Mouse (Mus musculus) cerebellum, postnatal 25 days (tissue): Measurements from ENCODE around the gene Npas2.

Experiments used
- DNase-seq, 2 experiments: peaks; one replicate each; pipeline ENCODE4 v3.0.0; 2021; ENCODE audit warnings: mixed read lengths in 2 of 2

Npas2 gene

DNA sequence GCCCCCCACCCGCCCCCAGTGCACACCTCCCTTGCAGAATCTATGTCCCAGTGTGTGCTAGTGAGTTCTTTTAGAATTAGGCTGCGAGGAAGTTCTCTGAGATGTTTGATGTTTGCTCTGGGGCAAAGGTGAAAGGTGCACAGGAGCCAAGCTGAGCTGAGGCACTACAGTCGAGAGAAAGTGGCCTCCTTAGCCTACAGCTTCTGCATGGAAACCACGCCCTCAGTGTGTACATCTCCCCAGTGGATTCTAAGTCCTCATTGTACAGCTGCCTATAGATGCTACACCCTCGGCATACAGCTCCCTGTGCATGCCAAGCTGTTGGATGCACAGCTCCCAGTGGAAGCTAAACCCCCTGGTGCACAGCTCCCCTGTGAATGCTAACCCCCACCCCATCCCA lies 145.9 kb downstream of the Npas2 start:
- no peak for DNase-seq

DNA sequence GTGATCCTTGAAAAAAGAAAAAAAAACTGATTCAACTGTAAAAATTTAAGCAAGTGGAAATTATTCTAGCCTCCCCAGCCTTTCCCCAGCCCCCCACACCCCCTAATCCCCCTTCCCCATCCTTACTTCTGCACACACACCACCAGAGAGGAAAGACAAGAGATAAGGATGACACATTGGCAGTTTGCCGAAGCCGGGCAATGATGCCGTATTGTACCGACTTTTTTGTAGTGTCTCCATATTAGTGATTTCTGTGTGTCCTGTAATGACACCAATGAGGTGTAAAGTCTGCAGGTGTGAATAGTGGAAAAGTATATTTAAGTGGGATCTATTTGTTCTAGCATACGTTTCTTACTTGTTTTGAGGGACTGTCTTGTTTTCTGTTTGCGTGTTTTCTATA lies 146.6 kb downstream of the Npas2 start:
- no peak for DNase-seq

DNA sequence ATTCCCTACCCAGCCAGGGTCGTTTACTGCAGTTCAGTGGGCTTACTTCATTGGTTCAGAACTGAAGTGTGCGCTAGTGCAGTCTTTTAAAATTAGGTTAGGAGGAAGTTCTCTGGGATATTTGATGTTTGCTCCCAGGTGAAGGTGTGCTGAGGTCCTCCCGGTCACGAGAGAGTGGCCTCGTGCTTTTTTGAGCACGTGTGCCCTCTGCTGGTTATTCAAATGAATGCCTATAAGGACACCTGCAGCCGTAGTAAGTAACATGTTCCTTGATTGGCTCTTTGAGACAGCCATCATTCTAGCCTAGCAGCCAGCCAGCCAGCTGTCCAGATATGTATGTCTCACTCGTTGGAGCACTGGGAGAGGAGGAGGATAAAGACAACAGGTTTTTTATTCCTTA lies 147.1 kb downstream of the Npas2 start:
- peak; percentile 66 to 77 for DNase-seq

DNA sequence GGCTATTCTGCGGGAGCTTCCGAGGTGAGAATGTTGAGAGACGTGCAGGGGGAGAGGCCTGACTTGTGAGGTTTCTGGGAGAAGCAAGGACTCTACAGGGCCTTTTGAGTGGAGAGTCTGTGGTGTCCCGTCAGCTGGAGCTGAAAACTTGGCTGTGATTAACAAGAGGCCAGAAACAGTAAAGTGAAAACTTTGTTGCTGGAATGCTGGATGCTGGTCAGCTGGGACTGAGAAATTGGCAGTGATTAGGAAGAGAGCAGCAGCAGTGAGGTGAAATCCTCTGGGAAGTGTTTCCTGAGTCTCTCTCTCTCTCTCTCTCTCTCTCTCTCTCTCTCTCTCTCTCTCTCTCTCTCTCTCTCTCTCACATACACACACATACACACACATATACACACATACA lies 148.3 kb downstream of the Npas2 start:
- DNase-seq, result no peak

DNA sequence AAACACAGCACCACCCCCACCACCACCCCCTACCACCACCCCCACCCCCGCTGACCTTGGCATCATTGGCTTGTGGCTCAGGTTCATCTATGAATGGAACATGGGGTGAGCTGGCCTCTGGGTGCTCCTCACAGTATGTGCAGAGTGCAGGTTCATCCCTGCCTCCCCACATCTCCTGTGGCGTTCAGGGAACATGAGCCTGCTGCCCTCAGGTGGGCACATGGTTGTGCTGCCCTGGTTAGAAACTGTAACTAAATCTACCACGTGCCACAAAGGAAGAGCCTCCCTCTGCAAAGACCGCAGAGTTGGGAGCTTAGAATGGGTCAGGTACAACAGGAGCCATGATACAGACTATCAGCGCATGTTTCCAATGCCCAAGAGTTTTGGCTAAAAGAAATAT lies 149.7 kb downstream of the Npas2 start:
- no peak for DNase-seq

DNA sequence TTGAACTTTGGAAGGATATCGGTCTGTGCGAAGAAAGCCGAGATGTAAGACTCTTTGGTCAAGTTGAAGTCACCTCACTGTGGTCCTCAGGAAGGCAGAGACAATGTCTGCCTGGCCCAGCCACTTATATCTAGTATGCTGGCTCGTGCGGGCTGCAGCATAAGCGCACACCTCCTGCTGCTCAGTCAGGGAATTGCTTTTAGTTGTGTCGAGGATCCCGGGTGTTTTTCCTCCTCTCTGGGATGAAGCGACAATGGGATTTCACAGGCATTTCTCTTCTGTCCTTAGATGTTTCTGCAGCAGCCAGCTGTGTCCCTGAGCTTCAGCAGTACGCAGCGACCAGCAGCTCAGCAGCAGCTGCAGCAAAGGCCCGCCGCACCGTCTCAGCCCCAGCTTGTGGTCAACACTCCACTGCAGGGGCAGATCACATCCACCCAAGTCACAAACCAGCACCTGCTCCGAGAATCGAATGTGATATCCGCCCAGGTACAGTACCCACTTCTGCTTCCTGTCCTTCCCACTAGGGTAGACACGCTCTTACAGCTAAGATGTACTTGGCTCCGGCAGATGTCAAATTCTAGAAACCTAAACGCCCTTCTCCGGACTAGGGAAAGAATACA lies 151.6 kb downstream of the Npas2 start:
- DNase-seq, result no peak

DNA sequence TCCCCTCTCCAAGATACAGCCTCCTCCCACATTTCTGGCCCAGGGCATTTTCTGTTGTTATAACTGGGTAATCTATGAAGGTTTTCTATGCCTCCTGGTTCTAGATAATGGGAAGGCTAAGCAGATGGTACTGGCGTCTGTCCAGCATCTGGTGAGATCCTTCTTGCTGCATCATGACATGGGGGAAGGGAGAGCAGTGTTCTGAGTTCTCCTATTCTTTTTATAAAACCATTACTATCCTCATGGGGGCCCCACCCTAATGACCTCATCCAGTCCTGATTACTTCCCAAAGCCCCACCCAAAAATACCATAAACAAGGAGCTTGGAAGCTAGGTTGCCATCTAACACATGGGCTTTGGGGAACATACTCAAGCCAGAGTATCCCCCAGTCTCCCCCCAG lies 155.5 kb downstream of the Npas2 start:
- peak; percentile 61 to 82 for DNase-seq

DNA sequence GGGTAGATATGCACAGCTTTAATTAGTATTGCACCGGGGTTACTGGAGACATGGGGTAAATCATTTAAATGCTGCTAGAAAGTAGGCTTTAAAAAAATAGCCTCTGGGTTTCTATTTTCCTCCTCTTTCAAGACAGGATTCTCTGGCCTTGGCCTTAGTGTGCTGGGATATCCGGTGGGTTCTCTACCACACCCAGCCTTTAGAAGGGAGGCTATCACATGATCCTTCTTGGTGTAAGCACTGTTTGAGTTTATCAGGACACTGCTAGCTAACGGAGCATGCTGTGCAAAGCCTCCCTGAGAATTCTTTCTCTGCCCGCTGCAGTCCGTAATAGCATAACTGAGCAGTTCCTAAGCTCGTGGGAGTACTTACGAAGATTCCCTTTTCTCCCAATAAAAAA lies 155.9 kb downstream of the Npas2 start:
- DNase-seq, result no peak

DNA sequence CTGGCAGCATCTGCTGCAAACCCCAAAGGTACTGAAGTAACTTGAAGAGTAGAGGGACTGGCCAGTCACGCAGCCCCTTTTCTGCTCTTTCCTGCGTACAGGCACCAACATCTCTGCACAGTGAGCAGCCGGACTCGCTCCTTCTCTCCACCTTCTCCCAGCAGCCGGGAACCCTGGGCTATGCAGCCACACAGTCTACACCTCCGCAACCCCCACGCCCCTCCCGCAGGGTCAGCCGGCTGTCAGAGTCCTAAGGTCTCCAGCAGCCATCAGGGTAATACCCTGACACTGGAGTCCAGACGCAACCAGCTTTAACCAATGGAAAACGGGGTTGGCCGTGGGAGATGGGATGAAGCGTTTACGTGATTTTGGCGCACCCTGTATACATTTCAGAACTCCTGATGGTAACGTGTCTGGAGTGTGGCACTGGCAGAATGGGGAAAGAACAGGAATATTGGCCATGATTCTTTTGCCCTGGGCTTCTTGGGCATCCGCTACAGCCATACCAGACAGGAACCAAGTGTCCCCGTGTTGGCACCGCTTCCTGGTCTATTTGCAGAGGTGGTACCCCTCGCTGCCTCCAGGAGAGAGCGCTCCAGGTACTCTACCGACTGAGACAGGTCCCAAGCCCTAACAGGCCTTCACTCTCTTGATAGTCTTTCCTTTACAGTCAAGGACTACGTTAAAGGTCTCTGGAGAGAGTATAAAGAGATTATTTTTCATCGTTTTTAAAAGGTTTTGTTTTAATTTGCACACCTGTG lies 168.4 kb downstream of the Npas2 start:
- peak in 1 of 2 experiments; percentile 26 for DNase-seq

DNA sequence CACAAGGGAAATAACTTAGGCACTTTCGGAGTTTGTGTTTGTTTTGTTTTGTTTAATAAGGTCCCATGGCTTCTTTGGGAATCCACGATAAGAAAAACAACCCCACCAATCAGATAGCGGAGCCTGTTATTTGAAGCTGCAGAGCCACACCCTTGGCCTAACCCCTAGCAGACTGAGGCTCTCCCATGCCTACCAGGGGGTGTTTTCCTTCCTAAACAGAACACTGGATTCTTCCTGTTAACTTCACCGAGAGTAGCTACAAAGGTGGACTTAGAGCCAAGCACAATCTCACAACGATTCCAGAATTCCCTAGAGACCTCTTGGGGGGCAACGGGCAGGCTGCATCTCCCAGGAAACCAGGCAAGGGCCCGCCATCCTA lies 169.0 kb downstream of the Npas2 start:
- no peak for DNase-seq

DNA sequence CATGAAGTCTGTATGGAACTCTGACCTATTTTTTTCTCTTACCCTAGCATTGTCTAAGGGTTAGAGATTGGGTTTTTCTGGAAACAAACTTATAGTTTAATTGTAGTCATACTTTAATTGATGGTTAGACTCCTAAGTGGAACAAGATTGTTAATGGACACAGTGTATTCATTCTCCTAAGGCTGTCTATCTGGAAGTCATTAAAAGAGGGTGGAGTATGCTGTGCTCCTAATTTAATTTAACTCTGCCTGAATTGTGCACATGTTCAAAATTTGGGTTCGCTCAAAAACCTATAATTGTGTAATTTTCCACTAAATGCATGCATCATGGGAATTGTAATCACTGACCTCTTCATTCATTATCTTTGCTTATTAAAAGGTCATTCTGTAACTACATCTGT lies 172.0 kb downstream of the Npas2 start:
- no peak for DNase-seq

DNA sequence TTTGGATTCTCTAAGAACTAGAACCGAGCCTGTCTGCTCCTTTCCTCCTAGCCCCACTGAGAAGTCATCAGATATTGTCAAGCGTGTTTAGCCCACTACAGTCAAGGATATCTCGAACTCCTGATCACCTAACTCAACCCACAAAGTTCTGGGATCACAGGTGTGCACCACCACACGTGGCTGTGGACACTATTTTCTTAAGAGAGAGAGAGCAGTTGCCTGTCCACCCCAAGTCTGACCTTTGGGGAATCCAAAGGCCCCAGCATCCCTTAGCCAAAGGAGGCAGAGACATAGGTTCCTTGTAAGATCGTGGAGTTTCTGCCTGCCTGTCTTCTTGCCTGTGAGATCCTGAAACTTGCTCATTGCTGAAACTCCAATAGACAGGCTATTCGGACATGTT lies 173.5 kb downstream of the Npas2 start:
- DNase-seq, result no peak

DNA sequence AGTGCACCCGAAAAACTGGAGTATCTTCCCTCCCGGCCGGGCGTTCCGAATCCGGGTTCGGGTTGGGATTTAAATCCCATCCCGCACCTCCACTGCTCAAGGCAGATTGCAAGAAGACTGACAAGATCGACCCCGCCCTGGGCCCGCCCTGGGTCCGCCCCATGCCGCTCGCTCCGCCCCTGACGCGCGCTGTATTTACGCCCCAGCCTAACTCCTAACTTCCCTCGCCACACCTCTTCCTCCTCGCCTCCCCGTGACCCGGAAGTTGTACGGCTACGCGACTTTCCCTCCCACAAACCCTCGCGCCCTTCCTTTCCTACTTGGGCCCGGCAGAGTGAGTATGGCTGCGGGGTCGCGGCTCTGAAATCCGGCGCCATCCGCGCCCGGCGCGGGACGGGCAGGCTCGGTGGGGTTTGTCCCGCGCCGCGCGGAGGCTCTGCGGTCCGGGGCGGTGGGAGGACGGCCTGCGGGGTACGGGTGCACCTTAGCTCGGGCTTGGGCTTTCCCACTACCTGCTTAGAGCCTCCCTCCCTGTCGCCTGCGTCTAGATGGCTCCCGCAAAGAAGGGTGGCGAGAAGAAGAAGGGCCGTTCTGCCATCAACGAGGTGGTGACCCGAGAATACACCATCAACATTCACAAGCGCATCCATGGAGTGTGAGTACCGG lies 174.2 kb downstream of the Npas2 start, which contains the start of gene Rpl31:
Gene Rpl31 (plus strand): TSS at position 242 of the 666 bp plus-strand sequence.
- DNase-seq, result peak; percentile 98

DNA sequence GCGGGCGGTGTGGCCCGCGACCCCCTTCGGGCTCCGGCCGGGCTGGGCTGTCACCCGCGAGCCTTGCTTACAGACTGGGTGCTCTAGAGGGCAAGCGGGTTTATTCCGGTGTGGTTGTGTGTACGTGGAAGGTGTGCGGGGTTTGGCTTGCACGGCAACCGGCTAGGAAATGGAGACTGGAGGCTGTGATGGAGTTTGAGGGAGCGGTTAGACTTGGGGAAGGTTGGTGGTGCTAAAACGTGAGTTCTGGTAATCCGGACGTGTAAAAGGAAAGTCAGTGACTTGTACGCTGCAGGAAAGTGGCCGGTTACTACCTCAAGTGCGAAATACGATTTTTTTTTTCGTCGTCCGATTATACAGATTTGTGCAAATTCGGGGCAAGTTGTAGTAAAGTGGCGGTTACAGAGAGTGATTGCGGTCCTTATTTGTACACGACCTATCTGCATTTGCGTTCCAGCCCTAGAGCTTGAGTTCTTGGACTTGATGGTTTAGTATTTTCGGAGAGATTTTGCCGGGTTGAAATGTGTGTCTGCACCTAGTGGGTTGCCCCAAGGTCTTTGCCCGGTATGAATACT lies 174.8 kb downstream of the Npas2 start:
- peak in 1 of 2 experiments; percentile 54 for DNase-seq

DNA sequence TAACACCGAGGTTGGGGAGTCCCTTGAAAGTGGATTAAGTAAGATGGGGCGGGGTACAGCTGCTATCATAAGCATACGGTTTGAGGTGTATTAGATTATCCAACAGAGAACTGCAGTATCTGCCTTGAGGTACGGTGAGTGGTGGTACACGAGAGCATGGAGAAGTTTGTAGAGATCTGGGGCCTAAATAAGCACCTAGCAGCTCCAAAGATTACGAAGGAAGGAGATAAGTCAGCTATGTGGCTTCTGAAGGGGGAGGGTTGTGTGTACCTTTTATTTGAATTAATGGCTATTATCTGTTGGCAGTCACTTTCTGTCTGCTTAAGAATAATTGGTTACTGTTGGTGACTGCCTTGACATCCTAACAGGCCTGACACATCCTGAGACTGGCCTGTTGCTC lies 176.9 kb downstream of the Npas2 start:
- no peak for DNase-seq

DNA sequence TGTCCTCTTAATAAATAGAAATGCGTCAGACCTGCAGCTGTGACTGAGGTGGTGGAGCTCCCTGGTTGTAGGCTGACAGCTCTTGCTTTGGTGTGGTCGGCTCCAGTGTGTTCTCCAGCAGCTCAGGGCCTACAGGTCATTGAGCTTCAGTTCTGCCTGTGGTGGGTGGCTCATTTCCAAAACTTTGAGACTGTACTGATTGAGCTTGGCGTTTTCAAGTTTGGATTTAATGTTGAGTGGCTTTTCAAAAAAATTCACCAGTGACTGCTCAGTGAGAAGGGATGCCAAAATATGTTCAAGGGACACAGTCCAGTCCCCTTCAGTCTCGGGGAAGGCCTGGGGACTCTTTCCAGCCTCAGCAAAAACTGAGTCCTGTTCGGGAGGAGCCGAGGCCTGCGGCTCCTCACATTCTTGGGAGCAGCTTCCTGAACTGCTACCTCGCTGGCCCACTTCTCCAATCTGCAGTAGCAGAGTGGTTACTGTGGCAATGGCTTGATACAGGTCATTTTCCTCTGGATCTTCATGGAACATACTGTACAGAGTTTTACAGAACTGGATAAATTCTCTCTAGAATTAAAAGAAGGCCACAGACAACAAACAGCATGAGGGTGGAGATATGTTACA lies 178.8 kb downstream of the Npas2 start:
- DNase-seq, result no peak

DNA sequence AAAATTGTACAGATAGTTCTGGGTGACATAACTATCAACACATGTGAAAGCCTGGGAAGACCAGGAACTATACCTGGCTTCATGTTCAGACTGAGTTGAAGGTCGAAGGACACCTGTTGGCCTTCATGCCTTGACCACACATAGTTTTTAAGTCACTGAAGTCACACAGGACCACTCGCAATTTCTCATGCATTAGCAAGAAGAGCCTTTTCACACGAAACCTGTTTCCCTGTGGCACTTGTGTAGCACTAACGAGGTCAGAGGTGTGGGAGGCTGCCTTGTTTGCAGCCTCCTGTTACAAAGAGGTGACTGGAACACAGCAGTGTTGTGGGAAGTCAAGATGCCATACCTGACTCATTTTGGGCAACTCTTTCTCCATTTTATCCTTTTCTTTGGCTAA lies 179.8 kb downstream of the Npas2 start:
- no peak for DNase-seq

DNA sequence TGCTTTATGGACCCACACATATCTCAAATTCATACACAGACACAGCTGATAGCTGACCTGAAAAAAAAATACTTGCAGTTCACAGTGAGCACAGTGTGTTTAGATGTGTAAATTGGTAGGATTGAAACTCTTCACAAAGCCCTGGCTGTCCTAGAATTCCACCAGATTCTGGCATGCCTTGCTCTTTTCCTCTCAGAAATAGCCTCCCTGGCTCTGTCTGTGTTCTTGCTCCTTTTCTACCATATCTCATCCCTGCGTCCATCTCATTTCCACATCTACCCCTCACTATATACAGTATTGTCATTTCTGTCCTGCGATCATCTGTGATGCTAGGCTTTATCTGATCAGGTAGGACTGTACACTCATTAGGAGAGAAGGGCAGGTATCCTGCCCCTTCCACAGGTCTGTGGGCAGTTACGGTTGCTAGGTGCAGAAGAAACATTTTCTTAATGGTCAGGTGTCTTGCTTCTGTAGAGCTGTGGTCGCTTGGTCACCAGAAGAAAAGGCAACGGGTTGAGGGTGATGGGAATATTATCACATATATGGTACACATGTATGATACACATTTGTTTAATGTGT lies 180.8 kb downstream of the Npas2 start:
- DNase-seq, result no peak

DNA sequence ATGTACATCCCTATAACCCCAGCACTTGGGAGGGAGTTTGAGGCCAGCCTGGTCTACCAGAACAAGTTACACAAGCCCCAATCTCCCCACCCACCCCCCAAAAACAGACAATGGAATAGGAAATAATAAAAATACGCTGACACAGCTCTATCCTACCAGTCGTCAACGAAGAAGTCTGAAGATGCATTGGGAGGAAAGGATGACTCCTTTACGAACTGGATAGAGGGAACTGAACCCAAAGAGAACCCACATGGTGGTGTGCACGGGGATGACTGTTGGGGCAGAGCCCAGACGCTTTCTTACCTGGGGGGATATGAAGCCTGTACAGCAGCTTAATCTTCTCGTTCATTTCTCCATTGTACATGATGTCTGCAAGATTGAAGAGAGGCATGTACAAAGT lies 182.6 kb downstream of the Npas2 start:
- no peak for DNase-seq

DNA sequence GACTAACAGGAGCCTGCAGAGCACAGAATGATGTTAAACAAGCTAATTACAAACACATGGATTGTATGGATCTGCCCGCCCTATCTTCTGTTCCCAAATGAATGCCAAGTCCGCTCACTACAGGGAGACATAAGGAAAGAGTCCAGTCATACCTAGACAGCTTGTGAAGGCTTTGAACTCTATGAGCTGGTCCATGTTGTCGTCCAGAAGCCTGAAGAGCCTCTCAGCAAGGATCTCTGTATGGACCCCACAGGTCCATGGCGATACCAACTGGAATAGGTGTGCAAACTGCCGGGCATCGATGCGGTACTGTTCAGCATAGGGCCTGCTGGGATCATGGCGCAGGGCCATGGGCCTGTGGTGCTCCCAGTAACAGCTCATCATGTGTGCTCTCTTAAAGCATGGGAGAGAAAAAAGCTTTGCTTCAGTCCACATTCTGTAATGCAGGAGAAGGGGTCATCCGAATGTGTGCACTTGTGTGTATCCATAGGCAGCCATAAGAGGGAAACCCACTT lies 183.3 kb downstream of the Npas2 start:
- DNase-seq, result peak; percentile 71 to 81

DNA sequence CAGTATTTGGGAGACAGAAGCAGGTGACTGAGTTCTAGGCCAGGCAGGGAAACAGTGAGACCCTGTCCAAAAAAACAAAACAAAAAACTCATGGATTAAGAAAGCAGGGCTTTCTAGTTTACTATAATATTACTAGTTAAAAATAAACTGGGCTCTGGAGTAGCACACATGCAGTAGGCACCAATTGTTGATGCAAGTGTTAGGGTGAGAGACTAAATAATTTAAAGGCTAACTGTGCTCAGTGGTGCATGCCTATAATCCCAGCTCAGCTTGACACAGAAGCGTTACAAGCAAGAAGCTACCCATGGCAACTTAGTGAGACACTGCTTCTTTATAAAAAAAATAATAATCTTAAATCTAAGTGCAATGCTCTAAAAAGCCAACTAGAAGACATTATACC lies 185.0 kb downstream of the Npas2 start:
- no peak for DNase-seq

DNA sequence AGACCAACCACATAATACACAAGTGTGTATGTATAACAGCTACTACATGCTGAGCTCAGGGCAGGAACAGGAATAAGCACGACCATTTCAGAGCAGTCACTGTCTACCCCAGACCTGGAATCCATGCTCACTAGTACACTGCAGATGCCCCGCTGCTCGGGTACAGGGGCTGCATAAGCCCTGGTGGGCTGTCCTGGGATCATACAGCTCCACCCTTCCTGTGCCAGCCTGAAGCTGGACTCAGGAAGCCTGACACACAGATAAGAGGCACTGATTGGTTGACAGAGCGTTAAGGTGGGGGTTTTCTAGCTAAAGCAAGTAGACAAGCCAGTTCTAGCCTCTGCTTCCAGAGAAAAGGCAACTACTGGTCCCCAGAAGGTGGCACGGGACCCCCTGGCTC lies 185.5 kb downstream of the Npas2 start:
- DNase-seq, result no peak

DNA sequence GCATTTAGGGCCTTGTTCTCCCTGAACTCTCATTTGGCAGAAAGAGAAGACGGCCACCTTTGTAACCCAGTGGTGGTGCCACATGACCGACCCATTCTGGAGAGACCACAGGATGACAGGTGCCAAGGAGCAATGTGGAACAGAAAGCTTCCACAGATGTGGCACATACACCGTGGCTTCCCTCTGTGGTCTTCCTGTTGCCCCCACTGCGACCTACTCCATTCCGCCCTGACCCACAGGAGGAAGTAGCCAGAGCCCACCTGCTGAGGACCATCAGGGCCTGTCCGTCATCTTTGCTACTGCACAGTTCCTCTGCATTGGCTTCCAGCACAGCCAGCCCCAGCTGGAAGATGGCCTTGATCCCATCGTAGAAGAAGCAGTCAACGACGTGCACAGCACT lies 187.5 kb downstream of the Npas2 start:
- no peak for DNase-seq
